In the genomic region with DNA sequence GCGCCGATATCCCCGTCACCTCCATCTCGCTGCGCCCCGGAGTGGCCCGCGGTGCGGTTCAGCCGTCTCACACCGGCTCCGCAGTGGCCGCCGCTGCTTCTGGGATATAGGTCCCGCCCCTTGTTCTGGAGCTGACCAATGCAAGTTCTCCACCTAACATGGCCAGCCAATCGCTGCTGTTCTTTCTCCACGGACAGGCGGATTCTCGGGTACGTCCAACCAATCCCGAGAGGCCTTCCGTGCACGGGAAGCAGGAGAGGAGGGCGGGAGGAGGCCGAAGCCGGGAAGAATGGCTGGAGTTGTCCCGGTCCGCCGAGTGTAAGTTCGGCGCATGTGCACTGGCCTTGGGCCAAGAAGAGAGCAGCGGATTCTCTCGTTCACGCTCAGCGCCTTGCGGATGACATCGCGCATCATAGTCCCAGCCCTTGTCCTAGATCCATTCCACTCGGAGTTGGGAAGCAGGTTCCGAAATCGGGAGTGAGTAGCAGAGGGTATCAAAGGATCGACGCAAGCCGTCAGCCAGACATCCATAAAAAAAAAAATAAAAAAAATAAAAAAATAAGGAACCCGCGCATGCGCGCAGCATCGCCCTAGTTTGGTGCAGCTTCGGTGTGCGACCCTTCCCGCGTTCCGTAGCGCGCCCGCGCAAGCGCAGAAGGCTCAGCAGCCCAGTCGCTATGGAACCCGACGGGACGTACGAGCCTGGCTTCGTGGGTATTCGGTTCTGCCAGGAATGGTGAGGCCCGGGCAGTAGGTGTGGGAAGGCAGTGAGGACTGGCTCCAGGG, we compare ENCODE assay signal across 8 mouse cellular contexts. TPM values are rescaled to one million over a fixed set of nuclear protein-coding genes. Genes with fewer than 3 reads are reported as not detected.
A peak's percentile ranks its signal among the peaks of the same experiment; 100 is the strongest.
DNase-seq lines count a peak whose midpoint lies in the region; ATAC-seq lines count a peak whose summit lies in the region.

A gene (plus strand): TSS at position 280 of the 786 bp plus-strand sequence.
A gene (minus strand): TSS at position 604 of the 786 bp plus-strand sequence.

- peak; percentile 99 for DNase-seq in adrenal gland, adult (ENCODE audit: inconsistent age in 2 of 2, low spot score in 1 of 2)
- peak; percentile 98 for DNase-seq in embryo, embryonic 10.5 days (ENCODE audit: low spot score)
- DNase-seq in gastrocnemius, postnatal 14 days, result peak; percentile 99
- peak; percentile 99 for DNase-seq in left cerebral cortex, postnatal 10 days (ENCODE audit: extremely low spot score in 1 of 2, low spot score in 2 of 2)
- peak; percentile 98 for DNase-seq in right cerebral cortex, postnatal 25 days
- DNase-seq in urinary bladder, postnatal 4 days (ENCODE audit: low spot score in 2 of 2), result peak; percentile 98

- ATAC-seq in inflammation-experienced regulatory T-cells, adult 6 months, result peak; percentile 95
- ATAC-seq in megakaryocyte-erythroid progenitor cell, adult 5-6 weeks (replicated peaks; ENCODE audit: low FRiP score, low TSS enrichment, poor library complexity, severe bottlenecking), result peak; percentile 95

- intact Hi-C loops in gastrocnemius, postnatal 14 days (cut with DNase I; ENCODE audit: low total_unique reads), result loop anchor here (10.0 kb wide), 1 partner anchor 73 kb away; a partner anchor contains a TSS
- intact Hi-C loops in left cerebral cortex, postnatal 10 days (cut with DNase I), result loop anchor here (5.0 kb wide), 1 partner anchor 60 kb away; a partner anchor contains a TSS

RNA-seq across cellular contexts. Expression of the first gene that starts in this region (rescaled TPM):
- total RNA-seq in gastrocnemius, postnatal 14 days (2021), result 10 to 100 TPM; 56.0 to 61.2 TPM
- polyA plus RNA-seq in inflammation-experienced regulatory T-cells, adult 6 months (2017; shearing (Covaris generic)), result 10 to 100 TPM; 51.0 to 54.5 (median 54.2) TPM
- total RNA-seq in left cerebral cortex, postnatal 10 days (2021), result 10 to 100 TPM; 72.1 to 73.3 TPM
- total RNA-seq in megakaryocyte-erythroid progenitor cell, adult 5-6 weeks (2014; fragmentation: Nextera tagmentation), result 91.3 and 106 TPM in 2 replicates
- total RNA-seq in megakaryocyte-erythroid progenitor cell, adult 5-6 weeks (2017), result 42.0 and 46.5 TPM in 2 replicates

RNA-seq across cellular contexts. Expression of the second gene that starts in this region (rescaled TPM):
- 10 to 100 TPM; 26.8 to 37.2 TPM for total RNA-seq in gastrocnemius, postnatal 14 days (2021)
- 100 to 1,000 TPM in 2 of 3 experiments, 10 to 100 TPM in 1; 95.8 to 156 (median 120) TPM for polyA plus RNA-seq in inflammation-experienced regulatory T-cells, adult 6 months (2017; shearing (Covaris generic))
- total RNA-seq in left cerebral cortex, postnatal 10 days (2021), result 100 to 1,000 TPM; 176 to 206 TPM
- 86.4 and 117 TPM in 2 replicates for total RNA-seq in megakaryocyte-erythroid progenitor cell, adult 5-6 weeks (2014; fragmentation: Nextera tagmentation)
- 26.2 and 49.4 TPM in 2 replicates for total RNA-seq in megakaryocyte-erythroid progenitor cell, adult 5-6 weeks (2017)

Comparison
In these comparisons a context has a peak if more than half of its experiments do, and no peak if none do; other contexts are left out.
1. Peak in every context shown above with its lines: DNase-seq and ATAC-seq.